Mouse (Mus musculus) intestine, embryonic 15.5 days (tissue): ENCODE results near the gene Gm8653. TPM values are rescaled to one million over a fixed set of nuclear protein-coding genes. Genes with fewer than 3 reads are reported as not detected.
"Not testable (repeated sequence)": the region's sequence is repeated elsewhere in the genome, so short reads cannot be mapped to it uniquely, and the experiment has no call there.

Experiments used
- ATAC-seq: fragments of 200-750 bp; cut with Nextera tagmentation; 2 replicates; pipeline ENCODE4 v1.8.0; 2017; ENCODE audit warnings: moderate TSS enrichment, moderate library complexity
- H3K27ac ChIP-seq: fragments of 300-500 bp; sonication (generic); 2 replicates; pipeline ENCODE4 v1.5.1; 2015; ENCODE audit warnings: mild to moderate bottlenecking, inconsistent platforms
- H3K27me3 ChIP-seq: fragments of 300-500 bp; sonication (generic); replicated peaks from 2 replicates; pipeline ENCODE4 v1.6.1; 2015; ENCODE audit warnings: inconsistent platforms
- H3K36me3 ChIP-seq: fragments of 300-500 bp; sonication (generic); 2 replicates; pipeline ENCODE4 v1.6.1; 2015; ENCODE audit warnings: inconsistent platforms
- H3K4me1 ChIP-seq: fragments of 300-500 bp; sonication (generic); replicated peaks from 2 replicates; pipeline ENCODE4 v1.6.1; 2015; ENCODE audit warnings: inconsistent platforms
- H3K4me2 ChIP-seq: fragments of 300-500 bp; sonication (generic); replicated peaks from 2 replicates; pipeline ENCODE4 v1.6.1; 2015; ENCODE audit warnings: mild to moderate bottlenecking, inconsistent platforms
- H3K4me3 ChIP-seq: fragments of 300-500 bp; sonication (generic); replicated peaks from 2 replicates; pipeline ENCODE4 v1.5.1; 2015; ENCODE audit warnings: inconsistent platforms
- H3K9ac ChIP-seq: fragments of 300-500 bp; sonication (generic); 2 replicates; pipeline ENCODE4 v1.6.1; 2015; ENCODE audit warnings: inconsistent platforms
- H3K9me3 ChIP-seq: fragments of 300-500 bp; sonication (generic); 2 replicates; pipeline ENCODE4 v1.6.1; 2016; ENCODE audit warnings: inconsistent platforms
- WGBS: fragments of 180-500 bp; shearing (Covaris S2); methylation state at CpG from one replicate; pipeline ENCODE4 v1.1.7; 2015; 5-methylcytosine and 5-hydroxymethylcytosine counted together
- polyA plus RNA-seq: library from polyadenylated mRNA; unstranded; fragments of >200 nt; fragmentation: Nextera tagmentation; extraction: Ambion mirVana; gene quantifications from 2 replicates; pipeline ENCODE4 v1.2.1, GENCODE M21; 2015

Gene Gm8653
- not detected in 2 replicates for polyA plus RNA-seq

DNA sequence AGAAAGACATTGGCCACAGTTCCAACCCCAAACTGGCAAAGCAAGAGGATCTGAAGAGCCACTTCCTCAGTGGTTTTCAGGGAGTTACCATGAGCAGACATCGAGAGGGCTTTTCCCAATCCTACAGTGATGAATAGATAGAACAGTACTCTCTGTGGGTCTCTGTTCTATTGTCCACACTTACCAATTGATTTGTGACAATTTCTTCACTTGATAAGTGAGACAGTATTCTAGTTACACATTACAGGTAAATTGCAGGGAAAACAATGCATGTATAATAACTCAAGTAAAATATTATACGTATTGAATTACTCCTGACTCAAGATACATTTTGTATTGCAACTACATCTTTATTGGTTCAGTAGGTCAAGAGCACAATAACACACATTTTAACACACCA, at the start of gene Gm8653:
TSS of gene Gm8653 (minus strand) at position 101 of the 400 bp plus-strand sequence.
- H3K27ac ChIP-seq, H3K9ac ChIP-seq, H3K4me2 ChIP-seq, H3K27me3 ChIP-seq, H3K9me3 ChIP-seq, H3K4me1 ChIP-seq, ATAC-seq, H3K36me3 ChIP-seq, H3K4me3 ChIP-seq: not testable (repeated sequence)
- no CpG with 5 or more reads among the region's 2 CpGs for WGBS

DNA sequence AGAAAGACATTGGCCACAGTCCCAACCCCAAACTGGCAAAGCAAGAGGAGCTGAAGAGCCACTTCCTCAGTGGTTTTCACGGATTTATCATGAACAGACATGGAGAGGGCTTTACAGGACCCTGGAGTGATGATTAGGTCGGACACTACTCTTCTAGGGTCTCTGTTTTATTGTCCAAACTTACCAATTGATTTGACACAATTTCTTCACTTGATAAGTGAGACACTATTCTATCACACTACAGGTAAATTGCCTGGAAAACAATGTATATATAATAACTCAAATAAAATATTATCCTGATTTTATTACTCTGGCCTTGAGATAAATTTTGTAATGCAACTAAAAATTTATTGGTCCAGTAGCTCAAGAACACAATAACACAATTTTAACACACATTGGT, 28.3 kb upstream of the Gm8653 start, which contains the start of gene Gm8453:
TSS of gene Gm8453 (minus strand) at position 101 of the 400 bp plus-strand sequence.
- H3K4me3 ChIP-seq, H3K27ac ChIP-seq, H3K36me3 ChIP-seq, H3K27me3 ChIP-seq, ATAC-seq, H3K9ac ChIP-seq, H3K4me2 ChIP-seq, H3K9me3 ChIP-seq, H3K4me1 ChIP-seq: not testable (repeated sequence)
- WGBS = 11% methylated on average over 2 of the region's 2 CpGs

DNA sequence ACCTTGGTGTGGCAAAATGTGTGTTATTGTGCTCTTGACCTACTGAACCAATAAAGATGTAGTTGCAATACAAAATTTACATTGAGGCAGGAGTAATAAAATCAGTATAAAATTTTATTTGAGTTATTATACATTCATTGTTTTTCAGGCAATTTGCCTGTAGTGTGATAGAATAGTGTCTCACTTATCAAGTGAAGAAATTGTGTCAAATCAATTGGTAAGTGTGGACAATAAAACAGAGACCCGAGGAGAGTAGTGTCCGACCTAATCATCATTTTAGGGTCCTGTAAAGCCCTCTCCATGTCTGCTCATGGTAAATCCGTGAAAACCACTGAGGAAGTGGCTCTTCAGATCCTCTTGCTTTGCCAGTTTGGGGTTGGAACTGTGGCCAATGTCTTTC, 12.0 kb downstream of the Gm8653 start, which contains the start of gene Vmn1r143:
TSS of gene Vmn1r143 (plus strand) at position 301 of the 400 bp plus-strand sequence.
- not testable (repeated sequence) for H3K36me3 ChIP-seq, H3K4me1 ChIP-seq, H3K27ac ChIP-seq, H3K4me2 ChIP-seq, H3K9ac ChIP-seq, H3K9me3 ChIP-seq, ATAC-seq, H3K4me3 ChIP-seq, H3K27me3 ChIP-seq
- WGBS = no CpG with 5 or more reads among the region's 3 CpGs

DNA sequence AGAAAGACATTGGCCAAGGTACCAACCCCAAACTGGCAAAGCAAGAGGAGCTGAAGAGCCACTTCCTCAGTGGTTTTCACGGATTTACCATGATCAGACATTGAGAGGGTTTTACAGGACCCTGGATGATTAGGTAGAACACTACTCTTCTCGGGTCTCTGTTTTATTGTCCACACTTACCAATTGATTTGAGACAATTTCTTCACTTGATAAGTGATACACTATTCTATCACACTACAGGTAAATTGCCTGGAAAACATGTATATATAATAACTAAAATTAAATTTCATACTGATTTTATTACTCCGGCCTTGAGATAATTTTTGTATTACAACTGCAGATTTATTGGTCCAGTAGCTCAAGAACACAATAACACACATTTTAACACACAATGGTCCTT, 37.1 kb downstream of the Gm8653 start, which contains the start of gene Vmn1r142:
TSS of gene Vmn1r142 (minus strand) at position 101 of the 400 bp plus-strand sequence.
- H3K27ac ChIP-seq, H3K27me3 ChIP-seq, H3K4me3 ChIP-seq, H3K36me3 ChIP-seq, ATAC-seq, H3K9ac ChIP-seq, H3K4me2 ChIP-seq, H3K9me3 ChIP-seq, H3K4me1 ChIP-seq: not testable (repeated sequence)
- WGBS = no CpG with 5 or more reads among the region's 3 CpGs

Other genes with a start within 250 kb of the Gm8653 start
- gene Vmn1r137, start 206.7 kb downstream of the Gm8653 start, polyA plus RNA-seq = not detected in 2 replicates
- gene Vmn1r138, start 172.4 kb downstream of the Gm8653 start, polyA plus RNA-seq = not detected in 2 replicates
- gene Gm6176, start 145.0 kb downstream of the Gm8653 start, polyA plus RNA-seq = not detected in 2 replicates
- not detected in 2 replicates for gene Vmn1r139, start 132.2 kb downstream of the Gm8653 start, polyA plus RNA-seq
- not detected in 2 replicates for gene Gm16451, start 83.0 kb downstream of the Gm8653 start, polyA plus RNA-seq
- not detected in 2 replicates for gene Gm10666, start 66.5 kb downstream of the Gm8653 start, polyA plus RNA-seq
- gene Vmn1r142, start 37.2 kb downstream of the Gm8653 start, polyA plus RNA-seq = not detected in 2 replicates
- gene Vmn1r143, start 11.9 kb downstream of the Gm8653 start, polyA plus RNA-seq = not detected in 2 replicates
- not detected in 2 replicates for gene Gm8453, start 28.2 kb upstream of the Gm8653 start, polyA plus RNA-seq
- gene Gm4187, start 128.5 kb upstream of the Gm8653 start, polyA plus RNA-seq = not detected in 2 replicates
- gene Gm8660, start 169.8 kb upstream of the Gm8653 start, polyA plus RNA-seq = not detected in 2 replicates
- gene Vmn1r148, start 212.3 kb upstream of the Gm8653 start, polyA plus RNA-seq = not detected in 2 replicates
- not detected in 2 replicates for gene Vmn1r149, start 237.0 kb upstream of the Gm8653 start, polyA plus RNA-seq